Mouse (Mus musculus) thymus, adult 2 months (tissue): Measurements from ENCODE around the gene Ldhc. TPM values are rescaled to one million over a fixed set of nuclear protein-coding genes. Genes with fewer than 3 reads are reported as not detected.

Experiments used
- DNase-seq: peaks from one replicate; pipeline ENCODE4 v3.0.0; 2021
- H3K27ac ChIP-seq: fragments of 200-500 bp; 2 replicates; pipeline ENCODE4 v1.5.1; 2012; ENCODE audit warnings: low read length, control low read depth; ENCODE audit not compliant: control insufficient read depth, insufficient read depth
- H3K27me3 ChIP-seq: fragments of 200-500 bp; 2 replicates; pipeline ENCODE4 v1.6.1; 2012; ENCODE audit warnings: mild to moderate bottlenecking, low read length, moderate library complexity, mixed read lengths; ENCODE audit not compliant: control insufficient read depth, insufficient read depth
- H3K36me3 ChIP-seq: fragments of 200-500 bp; 2 replicates; pipeline ENCODE4 v1.6.1; 2012; ENCODE audit warnings: mild to moderate bottlenecking, low read length, moderate library complexity; ENCODE audit not compliant: control insufficient read depth, insufficient read depth
- H3K4me1 ChIP-seq: fragments of 200-500 bp; replicated peaks from 2 replicates; pipeline ENCODE4 v1.6.1; 2012; ENCODE audit warnings: low read length; ENCODE audit not compliant: control insufficient read depth, insufficient read depth
- H3K4me3 ChIP-seq: fragments of 200-500 bp; 2 replicates; pipeline ENCODE4 v1.5.1; 2012; ENCODE audit warnings: mild to moderate bottlenecking, low read length, control low read depth, moderate library complexity; ENCODE audit not compliant: control insufficient read depth, insufficient read depth
- CTCF ChIP-seq: fragments of 200-500 bp; IDR thresholded peaks from 2 replicates; pipeline ENCODE4 v1.5.1; 2012; ENCODE audit warnings: mild to moderate bottlenecking, control low read depth, low read length, moderate library complexity, borderline replicate concordance; ENCODE audit not compliant: control insufficient read depth, poor library complexity, insufficient read depth; ENCODE audit errors: extremely low read depth
- POLR2A ChIP-seq: fragments of 200-500 bp; IDR thresholded peaks from 2 replicates; pipeline ENCODE4 v1.6.1; 2012; ENCODE audit warnings: mild to moderate bottlenecking, low read length, control low read depth, moderate library complexity; ENCODE audit not compliant: control insufficient read depth, poor library complexity, insufficient read depth; ENCODE audit errors: extremely low read depth
- WGBS: fragments of 180-500 bp; shearing (Covaris S2); methylation state at CpG from one replicate; pipeline ENCODE4 v1.1.7; 2018; 5-methylcytosine and 5-hydroxymethylcytosine counted together
- polyA plus RNA-seq: library from polyadenylated mRNA; depleted of rRNA; stranded (reverse); fragments of >200 nt; gene quantifications from 2 replicates; pipeline ENCODE4 v1.2.3, GENCODE M21; 2012

Ldhc gene
- polyA plus RNA-seq, 1 experiment, result 0.20 TPM

- Histone ChIP-seq H3K36me3 (peaks cover 20% of the 10 kb centered on the region), H3K27me3 (no peaks in the 10 kb centered on the region), H3K27ac (no peak overlapping the region), H3K4me3 (no peak overlapping the region), H3K4me1 (no peaks in the 10 kb centered on the region)
- no peak for DNase-seq
- 17% methylated on average over 3 of the region's 3 CpGs for WGBS
- no peak for TF ChIP-seq POLR2A
- TF ChIP-seq CTCF, result no peak
Observed at GRCm38 (mm10) chr7:46883304-46883703, 22.3 kb downstream of the Ldhc start.

- peaks cover 4% of the 10 kb centered on the region; the same call in 1 of the 2 replicates for H3K4me1 ChIP-seq
- TF ChIP-seq POLR2A (no peak), CTCF (no peak)
- no peak overlapping the region for H3K27ac ChIP-seq
- H3K4me3 ChIP-seq, result no peak overlapping the region
- DNase-seq, result no peak
- no peaks in the 10 kb centered on the region for H3K27me3 ChIP-seq
- peaks cover 62% of the 10 kb centered on the region for H3K36me3 ChIP-seq
- 85% methylated on average over 3 of the region's 3 CpGs for WGBS
Observed at GRCm38 (mm10) chr7:46895511-46895910, 34.5 kb downstream of the Ldhc start.

GRCm38 (mm10) chr7:46899343-46899742, 38.3 kb downstream of the Ldhc start:
- H3K27me3 ChIP-seq, result no peaks in the 10 kb centered on the region
- H3K4me3 ChIP-seq, result no peak overlapping the region
- H3K36me3 ChIP-seq, result peaks cover 63% of the 10 kb centered on the region
- TF ChIP-seq POLR2A (no peak), CTCF (no peak)
- H3K27ac ChIP-seq, result no peak overlapping the region
- 34% methylated on average over 3 of the region's 3 CpGs for WGBS
- peak; percentile 9 for DNase-seq
- H3K4me1 ChIP-seq, result peaks cover 4% of the 10 kb centered on the region; the same call in 1 of the 2 replicates

GRCm38 (mm10) chr7:46911250-46911649, 50.2 kb downstream of the Ldhc start:
- Histone ChIP-seq H3K4me1 (no peaks in the 10 kb centered on the region), H3K27ac (no peak overlapping the region), H3K4me3 (no peak overlapping the region), H3K27me3 (no peaks in the 10 kb centered on the region), H3K36me3 (peaks cover 58% of the 10 kb centered on the region)
- 84% methylated on average over 3 of the region's 3 CpGs for WGBS
- no peak for DNase-seq
- TF ChIP-seq POLR2A (no peak), CTCF (no peak)

GRCm38 (mm10) chr7:46916376-46916775, 55.4 kb downstream of the Ldhc start:
- Histone ChIP-seq H3K36me3 (peaks cover 12% of the 10 kb centered on the region), H3K27me3 (no peaks in the 10 kb centered on the region), H3K4me3 (no peak overlapping the region), H3K27ac (no peak overlapping the region), H3K4me1 (peaks cover 4% of the 10 kb centered on the region)
- no peak for DNase-seq
- no peak for TF ChIP-seq POLR2A
- TF ChIP-seq CTCF, result no peak
- 98% methylated on average over 3 of the region's 3 CpGs for WGBS

- no peaks in the 10 kb centered on the region for H3K36me3 ChIP-seq
- no peaks in the 10 kb centered on the region for H3K27me3 ChIP-seq
- H3K27ac ChIP-seq, result no peak overlapping the region
- no peak for DNase-seq
- H3K4me3 ChIP-seq, result peak overlapping the region; percentile 28; the same call in 1 of the 2 replicates
- TF ChIP-seq CTCF, result no peak
- no peak for TF ChIP-seq POLR2A
- WGBS, result 16% methylated on average over 13 of the region's 13 CpGs
- H3K4me1 ChIP-seq, result peaks cover 4% of the 10 kb centered on the region
Observed at GRCm38 (mm10) chr7:46918678-46919371, 57.8 kb downstream of the Ldhc start.
